Mouse (Mus musculus) CH12.LX (cell line): ENCODE measurements around the gene Crnkl1.

Experiments
- CHD1 ChIP-seq: IDR thresholded peaks from 2 replicates; pipeline ENCODE4 v1.6.1; 2012; ENCODE audit warnings: low read depth, low read length, improper control_type of control experiment, inconsistent platforms
- CHD2 ChIP-seq: IDR thresholded peaks from 2 replicates; pipeline ENCODE4 v1.6.1; 2011; ENCODE audit warnings: low read length, improper control_type of control experiment
- CTCF ChIP-seq, 2 experiments: IDR thresholded peaks in 1 of 2; conservative IDR thresholded peaks in 1 of 2; 2 replicates each; pipeline ENCODE4 v1.5.1; 2011 to 2012; ENCODE audit warnings: low read depth in 2 of 2, low read length in 2 of 2, improper control_type of control experiment in 1 of 2, inconsistent platforms in 1 of 2, mild to moderate bottlenecking in 1 of 2, moderate library complexity in 1 of 2
- EP300 ChIP-seq: IDR thresholded peaks from 2 replicates; pipeline ENCODE4 v1.6.1; 2011; ENCODE audit warnings: low read length, improper control_type of control experiment
- POLR2A ChIP-seq: IDR thresholded peaks from 2 replicates; pipeline ENCODE4 v1.6.1; 2011; ENCODE audit warnings: low read depth, mild to moderate bottlenecking, improper control_type of control experiment, low read length
- POLR2AphosphoS2 ChIP-seq: IDR thresholded peaks from 2 replicates; pipeline ENCODE4 v1.6.1; 2011; ENCODE audit warnings: low read depth, low read length, improper control_type of control experiment
- SMC3 ChIP-seq: IDR thresholded peaks from 2 replicates; pipeline ENCODE4 v1.6.1; 2011; ENCODE audit warnings: low read depth, low read length, improper control_type of control experiment
- TCF12 ChIP-seq: IDR thresholded peaks from 2 replicates; pipeline ENCODE4 v1.6.1; 2014; ENCODE audit warnings: low read depth, mild to moderate bottlenecking, inconsistent platforms, low read length, improper control_type of control experiment
- UBTF ChIP-seq: IDR thresholded peaks from 2 replicates; pipeline ENCODE4 v1.6.1; 2012; ENCODE audit warnings: low read depth, mild to moderate bottlenecking, inconsistent platforms, low read length, improper control_type of control experiment, moderate library complexity

- TF ChIP-seq CTCF (conservative IDR thresholded peaks at IDR 0.05 in 1 of 2, IDR thresholded peaks at IDR 0.05 in 1 of 2; ENCODE audit: low read depth in 2 of 2, low read length in 2 of 2): no peak
- TF ChIP-seq TCF12: no peak
- no peak for TF ChIP-seq UBTF
- TF ChIP-seq POLR2A: no peak
- no peak for TF ChIP-seq CHD2
- no peak for TF ChIP-seq CHD1
- TF ChIP-seq SMC3: no peak
- TF ChIP-seq POLR2AphosphoS2: no peak
- no peak for TF ChIP-seq EP300
Measured at GRCm38 (mm10) chr2:145872099-145872498, 62.7 kb downstream of the Crnkl1 start.
